Mouse (Mus musculus): ENCODE measurements around the gene Arsb.

GRCm38 (mm10) chr13:93854966-93855562, 83.6 kb downstream of the Arsb start:
- no peak for TF ChIP-seq EP300 (optimal IDR thresholded peaks at IDR 0.05)
- no peak for TF ChIP-seq CTCF (IDR thresholded peaks at IDR 0.05; ENCODE audit: low read depth)

Data from stomach, postnatal 0 days (tissue).